Mouse (Mus musculus) liver, adult 2 months (tissue): ENCODE results near the gene Zfp108. TPM values are rescaled to one million over a fixed set of nuclear protein-coding genes. Genes with fewer than 3 reads are reported as not detected.

Experiments
- DNase-seq: peaks from one replicate; pipeline ENCODE4 v3.0.0-alpha.2; 2011; ENCODE audit warnings: low read depth, low spot score; ENCODE audit errors: extremely low read depth
- H3K27ac ChIP-seq: fragments of 200-500 bp; replicated peaks from 2 replicates; pipeline ENCODE4 v1.5.1; 2012; ENCODE audit warnings: low read depth, mild to moderate bottlenecking, control low read depth, inconsistent platforms, low read length; ENCODE audit not compliant: insufficient read depth
- H3K27me3 ChIP-seq: fragments of 200-500 bp; 2 replicates; pipeline ENCODE4 v1.6.1; 2012; ENCODE audit warnings: mild to moderate bottlenecking, moderate library complexity, low read length, inconsistent platforms; ENCODE audit not compliant: control insufficient read depth, insufficient read depth
- H3K36me3 ChIP-seq: fragments of 200-500 bp; 2 replicates; pipeline ENCODE4 v1.6.1; 2012; ENCODE audit warnings: low read length, inconsistent platforms; ENCODE audit not compliant: control insufficient read depth, insufficient read depth
- H3K4me1 ChIP-seq: fragments of 200-500 bp; 2 replicates; pipeline ENCODE4 v1.6.1; 2011; ENCODE audit warnings: low read length; ENCODE audit not compliant: control insufficient read depth, insufficient read depth
- H3K4me3 ChIP-seq: fragments of 200-500 bp; 2 replicates; pipeline ENCODE4 v1.5.1; 2011; ENCODE audit warnings: low read depth, mild to moderate bottlenecking, control low read depth, low read length, moderate library complexity; ENCODE audit not compliant: insufficient read depth
- H3K79me2 ChIP-seq: fragments of 200-500 bp; 2 replicates; pipeline ENCODE4 v1.6.1; 2012; ENCODE audit warnings: inconsistent platforms, mild to moderate bottlenecking, low read length, moderate library complexity; ENCODE audit not compliant: control insufficient read depth, insufficient read depth
- H3K9ac ChIP-seq: fragments of 200-500 bp; 2 replicates; pipeline ENCODE4 v1.6.1; 2012; ENCODE audit warnings: low read depth, mild to moderate bottlenecking, control low read depth, inconsistent platforms, low read length
- CTCF ChIP-seq: fragments of 200-500 bp; IDR thresholded peaks from 2 replicates; pipeline ENCODE4 v1.5.1; 2011; ENCODE audit warnings: low read depth, low read length, control low read depth
- POLR2A ChIP-seq: fragments of 200-500 bp; IDR thresholded peaks from 2 replicates; pipeline ENCODE4 v1.6.1; 2011; ENCODE audit warnings: low read length, control low read depth; ENCODE audit not compliant: insufficient read depth; ENCODE audit errors: extremely low read depth
- WGBS: fragments of 180-500 bp; shearing (Covaris S2); methylation state at CpG from one replicate; pipeline ENCODE4 v1.1.7; 2018; 5-methylcytosine and 5-hydroxymethylcytosine counted together
- polyA plus RNA-seq: library from polyadenylated mRNA; depleted of rRNA; stranded (reverse); fragments of >200 nt; gene quantifications from 2 replicates; pipeline ENCODE4 v1.2.3, GENCODE M21; 2012
- total RNA-seq: library from RNA; depleted of rRNA; stranded (reverse); fragments of >200 nt; gene quantifications from 2 replicates; pipeline ENCODE4 v1.2.3, GENCODE M21; 2014

Gene Zfp108
- total and polyA plus RNA-seq, 2 experiments: 0.38 to 2.7 TPM

DNA sequence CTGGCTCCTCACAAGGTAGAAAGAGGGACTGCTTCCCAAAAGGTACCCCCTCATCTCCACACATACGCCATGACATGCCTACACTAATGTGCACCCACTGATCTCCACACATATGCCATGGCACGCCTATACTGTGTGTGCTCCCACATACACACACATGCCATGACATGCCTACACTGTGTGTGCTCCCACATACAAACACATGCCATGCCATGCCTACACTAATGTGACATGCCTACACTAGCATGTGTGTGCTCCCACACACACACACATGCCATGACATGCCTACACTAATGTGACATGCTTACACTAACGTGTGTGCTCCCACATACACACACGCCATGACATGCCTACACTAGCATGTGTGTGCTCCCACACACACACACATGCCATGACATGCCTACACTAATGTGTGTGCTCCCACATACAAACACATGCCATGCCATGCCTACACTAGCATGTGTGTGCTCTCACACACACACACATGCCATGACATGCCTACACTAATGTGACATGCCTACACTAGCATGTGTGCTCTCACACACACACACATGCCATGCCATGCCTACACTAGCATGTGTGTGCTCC is 35.6 kb downstream of the Zfp108 start:
- no peak for DNase-seq
- H3K27ac ChIP-seq: no peak overlapping the region
- H3K27me3 ChIP-seq: no peaks in the 10 kb centered on the region
- TF ChIP-seq CTCF: no peak
- TF ChIP-seq POLR2A: no peak
- peaks cover under 1% of the 10 kb centered on the region; the same call in 1 of the 2 replicates for H3K36me3 ChIP-seq
- no peaks in the 10 kb centered on the region for H3K4me1 ChIP-seq
- H3K4me3 ChIP-seq: no peak overlapping the region
- no peak overlapping the region for H3K9ac ChIP-seq
- 90% methylated on average over 4 of the region's 4 CpGs for WGBS
- no peaks in the 10 kb centered on the region for H3K79me2 ChIP-seq

DNA sequence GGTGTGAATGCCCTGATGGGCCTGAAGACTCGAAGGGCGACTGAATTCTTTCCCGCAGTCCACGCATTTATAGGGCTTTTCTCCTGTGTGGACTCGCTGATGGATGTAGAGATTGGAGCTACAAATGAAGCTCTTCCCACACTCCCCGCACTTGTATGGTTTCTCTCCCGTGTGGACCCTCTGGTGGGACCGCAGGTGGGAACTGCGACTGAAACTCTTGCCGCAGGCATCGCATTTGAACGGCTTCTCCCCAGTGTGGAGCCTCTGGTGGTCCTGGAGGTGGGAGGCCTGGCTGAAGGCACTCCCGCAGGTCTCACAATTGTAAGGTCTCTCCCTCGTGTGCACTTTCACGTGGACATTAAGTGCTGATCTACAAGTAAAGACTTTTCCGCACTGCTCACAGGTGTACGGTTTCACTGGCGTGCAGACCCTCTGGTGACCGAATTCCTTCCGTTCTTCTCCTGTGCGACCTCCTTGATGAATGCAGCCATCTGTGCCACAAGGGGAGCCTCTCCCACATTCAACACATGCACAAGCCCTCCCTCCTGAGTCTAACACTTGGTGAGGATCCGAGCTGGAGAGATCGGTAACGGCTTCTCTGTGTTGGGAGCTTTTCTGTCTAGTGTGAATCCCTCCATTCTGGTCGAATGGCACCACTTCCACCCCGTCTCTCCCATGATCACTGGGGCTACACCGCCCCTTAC is 36.9 kb downstream of the Zfp108 start:
- 88% methylated on average over 27 of the region's 27 CpGs for WGBS
- TF ChIP-seq POLR2A (no peak), CTCF (no peak)
- Histone ChIP-seq H3K79me2 (no peaks in the 10 kb centered on the region), H3K4me1 (no peaks in the 10 kb centered on the region), H3K36me3 (peaks cover 2% of the 10 kb centered on the region; the same call in 1 of the 2 replicates), H3K9ac (no peak overlapping the region), H3K4me3 (no peak overlapping the region), H3K27me3 (no peaks in the 10 kb centered on the region), H3K27ac (no peak overlapping the region)
- no peak for DNase-seq

DNA sequence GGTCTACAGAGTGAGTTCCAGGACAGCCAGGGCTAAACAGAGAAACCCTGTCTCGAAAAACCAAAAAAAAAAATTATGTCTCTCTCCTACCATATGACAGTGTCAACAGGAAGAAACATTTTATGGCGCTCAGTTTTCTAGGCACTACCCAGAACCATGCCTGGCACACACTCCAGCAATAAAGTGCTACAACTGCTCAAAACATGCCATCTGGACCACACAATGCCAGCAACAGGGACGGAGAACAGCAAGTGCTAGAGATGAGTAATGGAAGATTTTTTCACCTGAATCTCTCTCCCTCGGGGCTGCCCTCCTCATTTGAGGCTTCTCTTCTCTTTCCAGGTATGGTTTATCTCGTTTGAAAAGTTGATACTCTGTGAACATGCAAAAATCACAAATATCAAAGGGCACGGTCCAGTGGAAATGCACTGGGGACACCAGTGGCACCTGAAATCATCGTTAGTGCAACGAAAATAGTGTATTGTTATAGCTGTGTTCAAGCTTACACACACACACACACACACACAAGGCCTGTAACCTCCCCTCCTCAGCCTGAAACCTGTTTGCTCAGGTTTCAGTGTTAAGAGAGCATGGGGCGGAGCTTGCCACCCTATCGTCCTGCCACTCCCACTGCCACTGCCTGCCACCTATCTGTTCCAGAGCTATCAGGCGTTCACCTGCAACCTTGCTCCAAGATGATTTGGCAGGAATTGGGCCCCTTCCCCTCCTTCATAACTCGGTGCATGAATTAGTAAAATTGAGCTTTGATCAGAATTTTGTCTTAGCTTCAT is 38.7 kb downstream of the Zfp108 start:
- 77% methylated on average over 12 of the region's 12 CpGs for WGBS
- Histone ChIP-seq H3K27ac (no peak overlapping the region), H3K4me3 (no peak overlapping the region), H3K79me2 (no peaks in the 10 kb centered on the region), H3K36me3 (peaks cover 2% of the 10 kb centered on the region; the same call in 1 of the 2 replicates), H3K4me1 (no peaks in the 10 kb centered on the region), H3K27me3 (no peaks in the 10 kb centered on the region), H3K9ac (no peak overlapping the region)
- no peak for DNase-seq
- TF ChIP-seq CTCF: no peak
- TF ChIP-seq POLR2A: no peak

DNA sequence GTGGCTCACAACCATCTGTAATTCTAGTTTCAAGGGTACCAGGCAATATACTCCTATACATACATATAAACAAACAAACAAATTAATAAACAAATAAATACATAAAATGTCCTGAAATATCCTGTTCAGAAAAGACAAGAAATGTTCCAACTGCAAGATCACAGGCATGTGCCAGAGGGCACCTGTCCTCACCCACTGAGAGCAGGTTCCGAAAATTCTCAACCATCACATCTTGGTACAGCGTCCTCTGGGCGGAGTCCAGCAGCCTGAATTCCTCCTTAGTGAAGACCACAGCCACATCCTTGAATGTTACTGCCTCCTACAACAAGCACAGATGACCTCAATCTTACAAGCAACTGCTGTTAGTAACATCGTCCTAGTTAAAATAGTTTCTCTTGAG is 40.2 kb downstream of the Zfp108 start:
- TF ChIP-seq CTCF (no peak), POLR2A (no peak)
- Histone ChIP-seq H3K27me3 (no peaks in the 10 kb centered on the region), H3K36me3 (peaks cover 2% of the 10 kb centered on the region; the same call in 1 of the 2 replicates), H3K79me2 (no peaks in the 10 kb centered on the region), H3K4me1 (no peaks in the 10 kb centered on the region), H3K4me3 (no peak overlapping the region), H3K27ac (no peak overlapping the region), H3K9ac (no peak overlapping the region)
- 96% methylated on average over 4 of the region's 4 CpGs for WGBS
- no peak for DNase-seq

DNA sequence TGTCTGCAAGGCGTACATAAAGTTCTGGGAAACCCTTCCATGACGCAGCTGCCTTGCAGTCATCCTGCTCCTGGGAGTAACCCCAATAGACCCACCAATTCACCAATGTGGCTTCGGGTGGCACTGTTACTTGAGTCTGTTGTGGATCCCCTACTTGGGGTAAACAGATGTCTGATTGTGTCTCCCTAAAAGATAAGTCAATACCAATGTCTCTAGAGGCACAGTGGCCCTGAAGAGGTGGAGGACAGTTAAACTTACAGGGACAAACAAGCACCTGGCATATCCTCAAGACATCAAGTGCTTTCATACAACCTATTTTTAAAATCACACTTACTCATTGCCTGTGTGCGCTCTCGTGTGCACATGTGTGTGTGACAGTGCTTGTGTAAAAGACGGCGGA is 40.8 kb downstream of the Zfp108 start:
- Histone ChIP-seq H3K27ac (no peak overlapping the region), H3K9ac (no peak overlapping the region), H3K79me2 (no peaks in the 10 kb centered on the region), H3K4me1 (no peaks in the 10 kb centered on the region), H3K36me3 (peaks cover 2% of the 10 kb centered on the region; the same call in 1 of the 2 replicates), H3K4me3 (no peak overlapping the region), H3K27me3 (no peaks in the 10 kb centered on the region)
- no peak for DNase-seq
- no peak for TF ChIP-seq POLR2A
- no peak for TF ChIP-seq CTCF
- 97% methylated on average over 7 of the region's 7 CpGs for WGBS

GRCm38 (mm10) chr7:24296386-24296785 is 41.8 kb downstream of the Zfp108 start:
- DNase-seq: no peak
- Histone ChIP-seq H3K79me2 (no peaks in the 10 kb centered on the region), H3K4me1 (no peaks in the 10 kb centered on the region), H3K27me3 (no peaks in the 10 kb centered on the region), H3K36me3 (peaks cover 2% of the 10 kb centered on the region; the same call in 1 of the 2 replicates), H3K4me3 (no peak overlapping the region), H3K9ac (no peak overlapping the region), H3K27ac (no peak overlapping the region)
- TF ChIP-seq CTCF: no peak
- no peak for TF ChIP-seq POLR2A
- WGBS: 96% methylated on average over 7 of the region's 7 CpGs
